Mouse (Mus musculus): ENCODE results near the gene Mfap4. TPM values are rescaled to one million over a fixed set of nuclear protein-coding genes. Genes with fewer than 3 reads are reported as not detected.

Gene Mfap4
- total RNA-seq, 2 experiments from 2014 or later = 6.9 to 36.6 TPM

DNA sequence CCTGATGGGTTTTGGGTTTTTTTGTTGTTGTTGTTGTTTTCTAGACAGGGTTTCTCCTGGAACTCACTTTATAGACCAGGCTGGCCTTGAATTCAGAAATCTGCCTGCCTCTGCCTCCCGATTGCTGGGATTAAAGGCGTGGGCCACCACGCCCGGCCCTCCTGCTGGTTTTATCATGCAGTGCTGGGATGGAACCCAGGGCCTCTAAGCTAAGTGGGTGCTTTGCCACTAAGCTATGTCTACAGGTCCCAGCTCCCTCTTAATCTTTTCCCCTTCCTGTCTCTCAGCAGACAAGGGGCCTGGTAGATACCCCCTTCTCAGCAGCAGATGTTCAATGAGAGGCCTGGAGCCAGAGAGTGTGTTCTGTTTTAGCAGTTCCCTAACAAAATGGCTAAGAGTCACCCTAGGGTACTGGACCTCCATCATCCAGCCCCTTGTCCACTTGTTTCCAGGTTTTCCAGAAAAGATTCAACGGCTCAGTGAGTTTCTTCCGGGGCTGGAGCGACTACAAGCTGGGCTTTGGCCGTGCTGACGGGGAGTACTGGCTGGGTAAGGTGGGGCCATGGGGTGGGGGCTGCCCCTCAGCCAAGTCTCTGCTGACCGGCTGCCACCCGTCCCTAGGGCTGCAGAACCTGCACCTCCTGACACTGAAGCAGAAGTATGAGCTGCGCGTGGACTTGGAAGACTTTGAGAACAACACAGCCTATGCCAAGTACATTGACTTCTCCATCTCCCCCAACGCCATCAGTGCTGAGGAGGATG, 1.4 kb downstream of the Mfap4 start:
- intact Hi-C loops (cut with DNase I) = no loop called here
- TF ChIP-seq CTCF (IDR thresholded peaks at IDR 0.05) = no peak
- peak; percentile 48 for DNase-seq
- peak overlapping the region; percentile 67 for H3K27ac ChIP-seq
- H3K4me3 ChIP-seq = peak overlapping the region; percentile 56

GRCm38 (mm10) chr11:61487401-61487800, 2.2 kb downstream of the Mfap4 start:
- no peak for TF ChIP-seq CTCF (IDR thresholded peaks at IDR 0.05)
- Histone ChIP-seq H3K4me3 (no peak overlapping the region), H3K27ac (no peak overlapping the region)
- peak; percentile 76 for DNase-seq
- intact Hi-C loops (cut with DNase I) = no loop called here

- no peak for DNase-seq
- Histone ChIP-seq H3K4me3 (no peak overlapping the region), H3K27ac (no peak overlapping the region)
- intact Hi-C loops (cut with DNase I) = no loop called here
- TF ChIP-seq CTCF (IDR thresholded peaks at IDR 0.05) = no peak
Observed at GRCm38 (mm10) chr11:61487936-61488335, 2.7 kb downstream of the Mfap4 start.

GRCm38 (mm10) chr11:61489085-61489484, 3.9 kb downstream of the Mfap4 start:
- Histone ChIP-seq H3K27ac (no peak overlapping the region), H3K4me3 (no peak overlapping the region)
- DNase-seq = no peak
- intact Hi-C loops (cut with DNase I) = no loop called here
- TF ChIP-seq CTCF (IDR thresholded peaks at IDR 0.05) = no peak

DNA sequence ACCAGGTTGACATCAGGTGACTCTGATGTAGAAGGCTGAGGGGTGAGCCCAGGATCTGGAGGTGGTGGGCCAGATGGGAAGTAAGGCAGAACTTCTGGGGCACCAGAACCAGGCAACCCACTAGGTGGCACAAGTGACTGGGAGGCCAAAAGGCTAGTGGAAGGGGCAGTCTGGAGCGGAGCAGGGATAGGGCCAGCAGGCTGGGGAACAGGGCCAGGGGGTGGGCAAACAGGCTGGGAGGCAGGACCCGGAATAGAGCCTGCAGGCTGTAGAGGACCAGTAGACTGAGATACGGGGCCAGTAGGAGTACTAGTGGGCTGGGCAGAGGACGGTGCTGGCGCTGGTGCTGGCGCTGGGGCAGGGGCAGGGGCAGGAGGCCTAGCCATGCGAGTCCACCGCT, 4.6 kb downstream of the Mfap4 start:
- intact Hi-C loops (cut with DNase I) = no loop called here
- no peak overlapping the region for H3K4me3 ChIP-seq
- DNase-seq = no peak
- no peak overlapping the region for H3K27ac ChIP-seq
- no peak for TF ChIP-seq CTCF (IDR thresholded peaks at IDR 0.05)

DNA sequence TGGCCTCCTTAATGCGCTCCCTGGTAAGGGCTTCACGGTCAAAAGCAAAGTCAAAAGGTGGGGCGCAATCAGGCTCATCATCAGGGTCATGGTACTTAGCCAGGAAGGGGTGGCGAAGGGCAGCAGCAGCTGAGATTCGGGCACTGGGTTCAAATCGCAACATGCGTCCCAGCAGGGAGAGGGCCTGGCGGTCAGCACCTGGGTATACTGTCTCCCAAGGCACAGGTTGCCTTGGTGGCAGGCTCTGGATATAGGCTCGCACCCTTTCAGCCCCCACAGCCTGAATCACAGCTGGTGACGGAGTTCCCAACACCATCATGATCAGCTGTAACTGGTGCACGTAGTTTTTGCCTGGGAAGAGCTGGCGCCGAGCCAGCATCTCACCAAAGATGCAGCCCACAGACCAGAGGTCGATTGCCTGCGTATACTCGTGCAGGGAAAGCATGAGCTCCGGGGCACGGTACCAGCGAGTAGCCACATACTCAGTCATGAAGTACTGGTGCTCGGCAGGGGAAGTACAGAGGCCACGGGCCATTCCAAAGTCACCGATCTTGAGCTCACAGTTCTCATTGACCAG, 5.8 kb downstream of the Mfap4 start:
- no peak for TF ChIP-seq CTCF (IDR thresholded peaks at IDR 0.05)
- DNase-seq = no peak
- intact Hi-C loops (cut with DNase I) = no loop called here
- Histone ChIP-seq H3K4me3 (no peak overlapping the region), H3K27ac (no peak overlapping the region)

DNA sequence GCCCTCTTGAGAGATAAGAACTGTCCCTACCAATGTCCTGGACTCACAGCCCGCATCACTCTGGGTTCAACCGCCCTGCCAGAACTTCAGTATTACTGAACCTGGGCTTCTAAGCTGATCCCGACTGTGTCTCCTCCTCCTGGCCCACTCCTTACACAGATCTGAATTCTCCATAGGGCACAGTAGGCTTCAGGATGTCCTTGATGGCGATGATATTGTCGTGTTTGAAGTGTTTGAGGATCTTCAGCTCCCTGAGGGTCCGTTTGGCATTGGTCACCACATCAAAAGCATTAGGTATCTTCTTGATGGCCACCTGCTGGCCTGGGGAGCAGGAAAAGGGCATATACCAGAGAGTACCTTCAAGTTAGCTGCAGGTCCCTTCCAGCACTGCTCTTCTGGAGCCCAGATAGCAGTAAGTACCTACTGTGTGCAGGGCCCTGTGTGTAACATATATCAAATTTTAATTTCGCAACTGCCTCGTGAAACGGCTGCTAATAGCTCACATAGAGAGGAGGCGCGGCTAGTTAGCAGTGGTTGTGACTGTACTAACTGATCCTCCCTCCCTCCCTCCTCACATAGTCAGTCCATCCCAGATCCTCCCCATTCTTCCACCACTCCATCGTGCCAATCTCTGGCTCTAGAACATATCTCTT, 7.6 kb downstream of the Mfap4 start:
- no peak for TF ChIP-seq CTCF (IDR thresholded peaks at IDR 0.05)
- Histone ChIP-seq H3K4me3 (peak overlapping the region; percentile 83), H3K27ac (peak overlapping the region; percentile 90; the same call in 1 of the 2 replicates)
- intact Hi-C loops (cut with DNase I) = no loop called here
- DNase-seq = no peak

- TF ChIP-seq CTCF (IDR thresholded peaks at IDR 0.05) = no peak
- DNase-seq = no peak
Observed at GRCm38 (mm10) chr11:61493525-61494128, 8.4 kb downstream of the Mfap4 start.

GRCm38 (mm10) chr11:61494129-61494997, 9.1 kb downstream of the Mfap4 start, which contains the start of gene Mapk7:
Gene Mapk7 (minus strand): TSS chr11:61494406.
- Histone ChIP-seq H3K27ac (peak within 1 kb of the TSS; percentile 90), H3K4me3 (peak within 1 kb of the TSS; percentile 83)
- DNase-seq = peak; percentile 98
- intact Hi-C loops (cut with DNase I) = no loop called here
- no peak for TF ChIP-seq CTCF (IDR thresholded peaks at IDR 0.05)

More at GRCm38 (mm10) chr11:61493525-61494128, 8.4 kb downstream of the Mfap4 start:
- Histone ChIP-seq H3K4me3 (peak overlapping the region; percentile 83), H3K27ac (peak overlapping the region; percentile 90)
- intact Hi-C loops (cut with DNase I) = no loop called here

DNA sequence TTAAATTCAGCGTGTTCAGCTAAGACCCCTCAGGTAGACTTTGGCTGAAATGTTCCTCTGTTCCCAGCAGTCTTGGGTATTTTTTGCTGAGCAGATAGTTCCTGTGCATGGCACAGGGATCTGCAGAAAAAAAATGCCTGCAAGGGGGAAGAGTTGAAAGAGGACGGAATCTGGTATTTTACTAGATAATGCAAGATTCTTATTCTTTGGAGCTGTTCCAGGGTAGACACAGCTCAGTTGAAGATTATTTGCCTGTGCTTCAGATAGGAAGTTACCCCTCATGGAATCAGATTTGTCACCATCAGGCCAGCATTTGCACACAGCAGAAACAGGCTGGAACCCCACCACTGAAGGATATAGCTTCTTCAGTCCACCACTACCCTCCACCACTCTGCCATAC, 10.3 kb downstream of the Mfap4 start:
- DNase-seq = no peak
- Histone ChIP-seq H3K4me3 (no peak overlapping the region), H3K27ac (peak overlapping the region; percentile 90; the same call in 1 of the 2 replicates)
- no peak for TF ChIP-seq CTCF (IDR thresholded peaks at IDR 0.05)
- intact Hi-C loops (cut with DNase I) = no loop called here

GRCm38 (mm10) chr11:61497490-61497889, 12.3 kb downstream of the Mfap4 start:
- DNase-seq = no peak
- H3K27ac ChIP-seq = no peak overlapping the region
- intact Hi-C loops (cut with DNase I) = no loop called here
- no peak for TF ChIP-seq CTCF (IDR thresholded peaks at IDR 0.05)
- H3K4me3 ChIP-seq = no peak overlapping the region
